Mouse (Mus musculus): ENCODE data around the gene Washc3. TPM values are rescaled to one million over a fixed set of nuclear protein-coding genes. Genes with fewer than 3 reads are reported as not detected.

The Washc3 gene
- total and polyA plus RNA-seq, 2 experiments from 2014 or later, result 33.0 to 52.5 TPM

- Histone ChIP-seq H3K4me2 (ENCODE audit: low read depth, low read length) (no peak overlapping the region), H3K27ac (ENCODE audit: low read depth) (no peak overlapping the region), H3K9ac (replicated peaks; ENCODE audit: low read depth, low read length) (no peak overlapping the region), H3K9me3 (replicated peaks; ENCODE audit: control insufficient read depth, low read length) (no peaks in the 10 kb centered on the region), H3K36me3 (replicated peaks; ENCODE audit: control insufficient read depth, insufficient read depth, low read length) (0 out of 2 replicates have a peak, but pooled peaks cover 7% of the 10 kb centered on the region), H3K4me1 (ENCODE audit: control insufficient read depth, insufficient read depth) (no peaks in the 10 kb centered on the region), H3K4me3 (ENCODE audit: low read depth, low read length) (no peak overlapping the region), H3K27me3 (ENCODE audit: control insufficient read depth, insufficient read depth, low read length) (no peaks in the 10 kb centered on the region)
- TF ChIP-seq EP300 (IDR thresholded peaks at IDR 0.05; ENCODE audit: low read depth) (no peak), CTCF (IDR thresholded peaks at IDR 0.05; ENCODE audit: low read depth) (no peak)
- 84% methylated on average over 5 of the region's 5 CpGs for WGBS
- no peak for ATAC-seq (ENCODE audit: insufficient read depth, low read depth)
- no peak for DNase-seq (ENCODE audit: low spot score)
Observed at GRCm38 (mm10) chr10:88212644-88213043, 11.8 kb downstream of the Washc3 start.

DNA sequence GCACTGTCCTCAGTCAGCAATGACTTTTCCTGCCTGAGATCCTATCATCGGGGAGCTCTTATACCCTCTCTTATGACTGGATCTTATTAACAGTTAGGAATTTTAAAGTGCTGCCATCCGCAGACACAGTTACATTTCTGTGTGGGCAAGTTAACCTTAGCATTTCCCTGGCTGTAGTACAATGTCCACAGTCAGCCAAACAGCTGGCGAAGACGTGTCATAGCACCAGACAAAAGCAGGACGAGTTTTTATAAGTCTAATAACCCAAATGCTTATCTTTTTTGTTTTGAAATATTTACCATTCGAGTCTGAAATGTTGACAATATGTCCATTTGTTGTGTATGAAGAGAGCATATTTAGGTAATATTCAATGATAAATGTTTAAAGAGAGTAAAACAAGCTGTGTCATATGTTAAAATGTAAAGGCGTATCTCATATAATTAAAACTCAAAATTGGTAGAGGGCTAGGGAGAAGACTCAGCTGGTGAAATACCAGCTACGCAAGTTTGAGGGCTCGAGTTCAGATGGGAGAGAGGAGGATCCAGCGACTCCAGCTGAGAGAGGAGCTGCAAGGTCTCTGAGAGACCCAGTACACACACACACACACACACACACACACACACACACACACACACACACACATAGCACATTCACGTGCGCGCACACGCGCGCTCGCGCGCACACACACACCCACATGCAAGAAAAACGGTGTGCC is 14.1 kb downstream of the Washc3 start:
- Histone ChIP-seq H3K27me3 (ENCODE audit: control insufficient read depth, insufficient read depth, low read length) (no peaks in the 10 kb centered on the region), H3K4me2 (ENCODE audit: low read depth, low read length) (no peak overlapping the region), H3K27ac (ENCODE audit: low read depth) (no peak overlapping the region), H3K4me3 (ENCODE audit: low read depth, low read length) (no peak overlapping the region), H3K36me3 (replicated peaks; ENCODE audit: control insufficient read depth, insufficient read depth, low read length) (peaks cover 21% of the 10 kb centered on the region), H3K9me3 (replicated peaks; ENCODE audit: control insufficient read depth, low read length) (no peaks in the 10 kb centered on the region), H3K9ac (replicated peaks; ENCODE audit: low read depth, low read length) (no peak overlapping the region), H3K4me1 (ENCODE audit: control insufficient read depth, insufficient read depth) (no peaks in the 10 kb centered on the region)
- WGBS, result 94% methylated on average over 20 of the region's 20 CpGs
- DNase-seq (ENCODE audit: low spot score) (no peak), ATAC-seq (ENCODE audit: insufficient read depth, low read depth) (no peak)
- TF ChIP-seq EP300 (IDR thresholded peaks at IDR 0.05; ENCODE audit: low read depth) (no peak), CTCF (IDR thresholded peaks at IDR 0.05; ENCODE audit: low read depth) (no peak)

DNA sequence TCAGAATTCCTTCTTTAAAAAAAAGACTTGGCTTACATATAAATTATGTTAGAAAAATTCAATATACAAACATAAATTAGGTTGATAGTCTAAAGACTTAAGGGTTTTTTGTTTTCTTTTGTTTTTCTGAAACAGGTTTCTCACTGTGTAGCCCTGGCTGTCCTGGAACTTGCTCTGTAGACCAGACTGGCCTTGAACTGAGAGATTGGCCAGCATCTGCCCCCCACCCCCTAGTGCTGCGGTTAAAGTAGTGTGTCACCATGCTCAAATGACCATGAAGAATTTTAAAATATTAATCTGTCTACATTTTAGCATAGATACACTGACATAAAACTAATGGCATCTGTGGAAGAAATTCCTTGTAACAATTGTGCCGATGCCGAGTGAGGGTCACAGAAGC is 17.3 kb downstream of the Washc3 start:
- no peak for TF ChIP-seq CTCF (IDR thresholded peaks at IDR 0.05; ENCODE audit: low read depth)
- no peak for TF ChIP-seq EP300 (IDR thresholded peaks at IDR 0.05; ENCODE audit: low read depth)
- no peaks in the 10 kb centered on the region for H3K9me3 ChIP-seq (replicated peaks; ENCODE audit: control insufficient read depth, low read length)
- no peaks in the 10 kb centered on the region for H3K4me1 ChIP-seq (ENCODE audit: control insufficient read depth, insufficient read depth)
- H3K27me3 ChIP-seq (ENCODE audit: control insufficient read depth, insufficient read depth, low read length), result no peaks in the 10 kb centered on the region
- ATAC-seq (ENCODE audit: insufficient read depth, low read depth) (no peak), DNase-seq (ENCODE audit: low spot score) (no peak)
- WGBS, result 97% methylated on average over 3 of the region's 3 CpGs
- H3K27ac ChIP-seq (ENCODE audit: low read depth), result no peak overlapping the region
- H3K9ac ChIP-seq (replicated peaks; ENCODE audit: low read depth, low read length), result no peak overlapping the region
- H3K4me2 ChIP-seq (ENCODE audit: low read depth, low read length), result no peak overlapping the region
- H3K4me3 ChIP-seq (ENCODE audit: low read depth, low read length), result no peak overlapping the region
- H3K36me3 ChIP-seq (replicated peaks; ENCODE audit: control insufficient read depth, insufficient read depth, low read length), result peaks cover 21% of the 10 kb centered on the region

DNA sequence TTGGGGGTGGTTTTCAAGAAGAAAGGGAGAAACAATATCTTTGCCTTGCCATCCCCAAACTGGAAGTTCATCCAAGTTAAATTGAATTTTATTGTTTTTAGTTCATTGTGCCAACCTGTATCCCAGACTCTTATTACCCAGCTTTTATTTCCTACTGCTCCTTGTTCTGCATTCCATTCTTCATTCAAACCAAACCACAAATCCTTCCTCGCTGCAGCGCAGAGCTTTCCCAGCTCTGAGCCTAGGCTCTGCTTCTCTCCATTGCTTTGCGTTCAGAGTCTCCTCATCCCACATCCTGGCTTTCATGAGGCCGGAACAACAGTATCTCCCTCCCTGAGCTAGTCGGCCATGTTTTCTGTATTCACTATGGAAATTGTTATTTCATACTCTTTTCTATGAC is 20.8 kb downstream of the Washc3 start:
- Histone ChIP-seq H3K27ac (ENCODE audit: low read depth) (no peak overlapping the region), H3K4me2 (ENCODE audit: low read depth, low read length) (no peak overlapping the region), H3K9me3 (replicated peaks; ENCODE audit: control insufficient read depth, low read length) (no peaks in the 10 kb centered on the region), H3K4me1 (ENCODE audit: control insufficient read depth, insufficient read depth) (no peaks in the 10 kb centered on the region), H3K36me3 (replicated peaks; ENCODE audit: control insufficient read depth, insufficient read depth, low read length) (peaks cover 21% of the 10 kb centered on the region), H3K9ac (replicated peaks; ENCODE audit: low read depth, low read length) (no peak overlapping the region), H3K27me3 (ENCODE audit: control insufficient read depth, insufficient read depth, low read length) (no peaks in the 10 kb centered on the region), H3K4me3 (ENCODE audit: low read depth, low read length) (no peak overlapping the region)
- 84% methylated on average over 5 of the region's 5 CpGs for WGBS
- TF ChIP-seq CTCF (IDR thresholded peaks at IDR 0.05; ENCODE audit: low read depth), result no peak
- no peak for TF ChIP-seq EP300 (IDR thresholded peaks at IDR 0.05; ENCODE audit: low read depth)
- ATAC-seq (ENCODE audit: insufficient read depth, low read depth) (no peak), DNase-seq (ENCODE audit: low spot score) (no peak)

GRCm38 (mm10) chr10:88225421-88225820 is 24.5 kb downstream of the Washc3 start:
- no peak overlapping the region for H3K27ac ChIP-seq (ENCODE audit: low read depth)
- WGBS, result 79% methylated on average over 5 of the region's 5 CpGs
- no peaks in the 10 kb centered on the region for H3K27me3 ChIP-seq (ENCODE audit: control insufficient read depth, insufficient read depth, low read length)
- no peak overlapping the region for H3K9ac ChIP-seq (replicated peaks; ENCODE audit: low read depth, low read length)
- no peak for ATAC-seq (ENCODE audit: insufficient read depth, low read depth)
- 0 out of 2 replicates have a peak, but pooled peaks cover 3% of the 10 kb centered on the region for H3K36me3 ChIP-seq (replicated peaks; ENCODE audit: control insufficient read depth, insufficient read depth, low read length)
- TF ChIP-seq EP300 (IDR thresholded peaks at IDR 0.05; ENCODE audit: low read depth) (no peak), CTCF (IDR thresholded peaks at IDR 0.05; ENCODE audit: low read depth) (no peak)
- no peak overlapping the region for H3K4me3 ChIP-seq (ENCODE audit: low read depth, low read length)
- no peak overlapping the region for H3K4me2 ChIP-seq (ENCODE audit: low read depth, low read length)
- H3K4me1 ChIP-seq (ENCODE audit: control insufficient read depth, insufficient read depth), result no peaks in the 10 kb centered on the region
- DNase-seq (ENCODE audit: low spot score), result no peak
- H3K9me3 ChIP-seq (replicated peaks; ENCODE audit: control insufficient read depth, low read length), result no peaks in the 10 kb centered on the region

DNA sequence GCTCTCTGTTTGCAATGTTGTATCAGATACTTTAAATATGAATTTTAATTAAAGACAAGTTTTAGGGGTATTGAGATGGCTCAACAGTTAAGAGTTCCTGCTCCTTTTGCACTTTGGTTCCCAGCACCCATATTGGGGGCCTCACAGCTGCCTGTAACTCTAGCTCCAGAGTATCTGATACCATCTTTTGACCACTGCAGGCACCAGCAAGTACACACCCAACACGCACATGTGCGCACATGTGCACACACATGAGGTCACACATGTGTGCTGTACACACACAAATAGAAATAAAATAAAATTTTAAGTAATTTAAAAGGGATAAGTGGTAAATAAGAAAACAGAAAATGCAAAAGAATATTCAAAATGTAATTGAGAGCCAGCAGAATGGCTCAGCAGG is 27.1 kb downstream of the Washc3 start:
- 98% methylated on average over 2 of the region's 2 CpGs for WGBS
- Histone ChIP-seq H3K27ac (ENCODE audit: low read depth) (no peak overlapping the region), H3K4me2 (ENCODE audit: low read depth, low read length) (no peak overlapping the region), H3K9ac (replicated peaks; ENCODE audit: low read depth, low read length) (no peak overlapping the region), H3K27me3 (ENCODE audit: control insufficient read depth, insufficient read depth, low read length) (no peaks in the 10 kb centered on the region), H3K36me3 (replicated peaks; ENCODE audit: control insufficient read depth, insufficient read depth, low read length) (no peaks in the 10 kb centered on the region), H3K4me3 (ENCODE audit: low read depth, low read length) (no peak overlapping the region), H3K4me1 (ENCODE audit: control insufficient read depth, insufficient read depth) (no peaks in the 10 kb centered on the region), H3K9me3 (replicated peaks; ENCODE audit: control insufficient read depth, low read length) (no peaks in the 10 kb centered on the region)
- no peak for TF ChIP-seq EP300 (IDR thresholded peaks at IDR 0.05; ENCODE audit: low read depth)
- TF ChIP-seq CTCF (IDR thresholded peaks at IDR 0.05; ENCODE audit: low read depth), result no peak
- ATAC-seq (ENCODE audit: insufficient read depth, low read depth) (no peak), DNase-seq (ENCODE audit: low spot score) (no peak)

All from heart, postnatal 0 days (tissue).